Mouse (Mus musculus) testis, adult 2 months (tissue): ENCODE measurements around the gene Ip6k3.

Experiments
- CTCF ChIP-seq: fragments of 200-500 bp; IDR thresholded peaks from 2 replicates; pipeline ENCODE4 v1.5.1; 2012; ENCODE audit warnings: low read depth, mild to moderate bottlenecking, inconsistent platforms, low read length, moderate library complexity; ENCODE audit not compliant: control insufficient read depth, insufficient read depth, insufficient replicate concordance
- POLR2A ChIP-seq: fragments of 200-500 bp; IDR thresholded peaks from 2 replicates; pipeline ENCODE4 v1.6.1; 2012; ENCODE audit warnings: low read depth, mild to moderate bottlenecking, inconsistent platforms, low read length, moderate library complexity; ENCODE audit not compliant: control insufficient read depth

DNA sequence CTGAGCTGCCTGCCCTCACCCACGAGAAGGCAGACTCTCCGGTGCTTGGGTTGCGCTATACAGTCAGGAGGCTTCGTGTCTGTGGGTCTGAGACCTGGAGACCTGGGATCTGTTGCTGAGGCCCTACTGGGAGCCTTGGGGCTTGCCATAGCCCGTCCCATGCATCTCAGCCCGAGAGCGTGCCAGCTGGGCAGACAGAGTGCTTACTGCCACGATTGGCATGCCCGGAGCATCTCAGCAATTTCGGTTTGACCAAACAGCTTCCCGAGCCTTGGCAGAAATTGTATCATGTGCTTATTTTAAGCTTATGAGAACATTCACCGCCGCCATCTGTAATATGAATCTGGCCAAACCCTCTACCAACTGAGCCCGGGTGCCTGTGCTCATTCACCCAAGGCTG lies 13.3 kb downstream of the Ip6k3 start:
- no peak for TF ChIP-seq CTCF
- TF ChIP-seq POLR2A = no peak
